Mouse (Mus musculus): ENCODE measurements around the gene Ctsj. TPM values are rescaled to one million over a fixed set of nuclear protein-coding genes. Genes with fewer than 3 reads are reported as not detected.
"Not testable (repeated sequence)": the region's sequence is repeated elsewhere in the genome, so short reads cannot be mapped to it uniquely, and the experiment has no call there.

Ctsj gene
- total RNA-seq (2022): not detected

GRCm38 (mm10) chr13:61005859-61006258 is at the start of gene Ctsj:
Gene Ctsj, minus strand, starts transcription at chr13:61005959.
- no peak for DNase-seq (ENCODE audit: low spot score in 2 of 2)

GRCm38 (mm10) chr13:61040531-61040930 is 34.8 kb upstream of the Ctsj start, which contains the start of gene Ctsq:
Gene Ctsq, minus strand, starts transcription at chr13:61040631.
- no peak for DNase-seq (ENCODE audit: low spot score in 2 of 2)

GRCm38 (mm10) chr13:61022785-61023184 is 17.0 kb upstream of the Ctsj start:
- no peak for DNase-seq (ENCODE audit: low spot score in 2 of 2)

GRCm38 (mm10) chr13:61021844-61022243 is 16.1 kb upstream of the Ctsj start:
- DNase-seq (ENCODE audit: low spot score in 2 of 2): no peak

GRCm38 (mm10) chr13:61010171-61010570 is 4.4 kb upstream of the Ctsj start:
- DNase-seq (ENCODE audit: low spot score in 2 of 2): no peak

- no peak for DNase-seq (ENCODE audit: low spot score in 2 of 2)
These were observed 8.2 kb downstream of the Ctsj start for GRCm38 (mm10) chr13:60997600-60997999.

GRCm38 (mm10) chr13:60986915-60987314 is 18.8 kb downstream of the Ctsj start:
- DNase-seq (ENCODE audit: low spot score in 2 of 2): not testable (repeated sequence)

GRCm38 (mm10) chr13:60972319-60972718 is 33.4 kb downstream of the Ctsj start:
- not testable (repeated sequence) for DNase-seq (ENCODE audit: low spot score in 2 of 2)

- DNase-seq (ENCODE audit: low spot score in 2 of 2): not testable (repeated sequence)
These were observed 41.8 kb downstream of the Ctsj start for GRCm38 (mm10) chr13:60963985-60964384.

GRCm38 (mm10) chr13:60961706-60962105 is 44.1 kb downstream of the Ctsj start:
- DNase-seq (ENCODE audit: low spot score in 2 of 2): no peak

Other genes with a start within 250 kb of the Ctsj start
- gene BC051665, start 219.6 kb downstream of the Ctsj start, total RNA-seq (2022): not detected
- not detected for gene Ctsll3, start 203.1 kb downstream of the Ctsj start, total RNA-seq (2022)
- under 1 TPM in 1 of 4 experiments, not detected in 3; 0.29 TPM for gene 4930486L24Rik, start 141.5 kb downstream of the Ctsj start, total RNA-seq (2022)
- gene Gm49392, start 109.1 kb downstream of the Ctsj start, total RNA-seq (2022): under 1 TPM in 2 of 4 experiments, not detected in 2; 0.22 to 0.98 TPM
- 1 to 10 TPM in 3 of 4 experiments, not detected in 1; 1.4 to 3.0 (median 2.1) TPM for gene Ctla2b, start 108.5 kb downstream of the Ctsj start, total RNA-seq (2022)
- not detected for gene Tpbpb, start 101.1 kb downstream of the Ctsj start, total RNA-seq (2022)
- gene Gm49393, start 70.4 kb downstream of the Ctsj start, total RNA-seq (2022): not detected
- gene Gm49391, start 69.4 kb downstream of the Ctsj start, total RNA-seq (2022): 1 to 10 TPM in 1 of 4 experiments, under 1 TPM in 1, not detected in 2; 0.74 to 2.5 TPM
- 10 to 100 TPM; 17.6 to 20.4 (median 19.3) TPM for gene Ctla2a, start 69.3 kb downstream of the Ctsj start, total RNA-seq (2022)
- not detected for gene Tpbpa, start 64.0 kb downstream of the Ctsj start, total RNA-seq (2022)
- not detected for gene Ctsq, start 34.7 kb upstream of the Ctsj start, total RNA-seq (2022)
- not detected for gene Ctsr, start 158.3 kb upstream of the Ctsj start, total RNA-seq (2022)
- not detected for gene Cts6, start 197.5 kb upstream of the Ctsj start, total RNA-seq (2022)
- not detected for gene Cts8, start 249.4 kb upstream of the Ctsj start, total RNA-seq (2022)